Mouse (Mus musculus): Measurements from ENCODE around the gene Ttc39a. TPM values are rescaled to one million over a fixed set of nuclear protein-coding genes. Genes with fewer than 3 reads are reported as not detected.

The Ttc39a gene
- total RNA-seq, 1 experiment from 2014 or later: 0.46 TPM

- no peak for ATAC-seq (replicated peaks; ENCODE audit: low read depth, poor library complexity, severe bottlenecking)
These were observed 13.1 kb downstream of the Ttc39a start for GRCm38 (mm10) chr4:109419563-109419962.

DNA sequence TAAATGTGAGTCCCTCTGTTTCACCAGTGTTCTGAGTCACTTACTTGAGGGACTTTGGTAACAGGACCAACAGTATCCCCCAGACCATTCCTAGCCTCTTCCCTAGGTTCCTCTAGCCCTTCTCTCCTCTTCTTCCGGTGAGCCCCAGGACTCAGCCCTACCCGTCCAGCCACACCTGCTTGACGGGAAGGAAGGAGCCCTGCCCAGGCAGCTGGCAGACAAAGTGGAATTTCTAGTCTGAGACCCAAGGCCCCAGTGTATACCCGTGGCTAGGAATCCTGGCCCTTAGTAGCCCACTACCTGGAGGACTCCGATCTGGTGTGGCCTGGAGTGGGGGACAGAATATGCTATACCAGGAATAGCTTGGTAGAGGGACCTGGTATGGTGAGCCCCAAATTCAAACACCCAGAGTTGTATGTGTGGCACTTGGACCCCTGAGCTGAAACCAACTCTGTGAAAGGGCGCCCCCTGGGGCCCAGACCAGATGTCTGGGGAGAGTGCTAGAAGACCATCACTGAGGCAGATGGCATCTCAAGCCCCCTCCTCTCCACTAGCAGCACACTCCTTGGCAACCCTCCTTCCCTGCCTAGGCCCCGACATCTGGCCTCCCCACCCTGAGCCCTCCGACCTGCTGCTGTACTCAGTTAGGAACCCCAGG lies 13.8 kb downstream of the Ttc39a start:
- ATAC-seq (replicated peaks; ENCODE audit: low read depth, poor library complexity, severe bottlenecking): peak; percentile 40; the same call in 1 of the 2 replicates

DNA sequence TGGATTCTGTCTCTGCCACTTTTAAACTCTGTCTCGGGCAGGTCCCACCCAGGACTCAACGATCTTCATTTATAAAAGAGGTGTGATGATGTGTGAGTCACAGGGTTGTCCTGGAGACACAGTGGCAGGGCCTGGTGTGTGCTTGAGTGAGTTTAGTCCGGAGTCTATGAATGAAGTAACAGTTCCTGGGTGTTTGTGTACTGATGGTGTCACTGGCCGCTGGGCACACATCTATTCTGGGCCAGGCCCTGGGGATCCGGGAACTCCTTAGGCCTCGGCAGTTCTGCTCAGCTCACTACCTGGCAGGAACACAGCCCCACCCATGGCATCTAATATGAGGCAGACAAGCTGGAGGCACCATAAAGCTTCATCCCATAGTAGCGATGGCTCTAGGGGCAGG lies 15.2 kb downstream of the Ttc39a start:
- ATAC-seq (replicated peaks; ENCODE audit: low read depth, poor library complexity, severe bottlenecking): no peak

GRCm38 (mm10) chr4:109422436-109422835 lies 16.0 kb downstream of the Ttc39a start:
- ATAC-seq (replicated peaks; ENCODE audit: low read depth, poor library complexity, severe bottlenecking): no peak

DNA sequence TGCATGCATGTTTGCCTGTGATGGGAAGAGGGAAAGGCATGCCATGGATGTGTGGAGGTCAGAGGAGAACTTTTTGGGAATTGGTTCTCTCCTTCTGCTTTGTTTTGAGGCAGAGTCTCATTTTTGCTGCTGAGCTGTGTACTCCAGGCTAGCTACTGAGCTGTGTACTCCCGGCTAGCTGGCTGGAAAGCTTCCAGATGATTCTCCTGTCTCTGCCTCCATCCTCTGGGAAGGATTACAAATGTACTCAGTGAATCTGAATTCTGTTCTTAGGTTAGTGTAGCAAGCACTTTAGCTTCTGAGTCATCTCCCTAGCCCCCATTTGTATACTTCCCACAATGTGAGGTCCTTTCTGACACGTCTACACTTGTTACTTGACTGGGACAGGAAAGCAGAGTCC lies 17.0 kb downstream of the Ttc39a start:
- no peak for ATAC-seq (replicated peaks; ENCODE audit: low read depth, poor library complexity, severe bottlenecking)

DNA sequence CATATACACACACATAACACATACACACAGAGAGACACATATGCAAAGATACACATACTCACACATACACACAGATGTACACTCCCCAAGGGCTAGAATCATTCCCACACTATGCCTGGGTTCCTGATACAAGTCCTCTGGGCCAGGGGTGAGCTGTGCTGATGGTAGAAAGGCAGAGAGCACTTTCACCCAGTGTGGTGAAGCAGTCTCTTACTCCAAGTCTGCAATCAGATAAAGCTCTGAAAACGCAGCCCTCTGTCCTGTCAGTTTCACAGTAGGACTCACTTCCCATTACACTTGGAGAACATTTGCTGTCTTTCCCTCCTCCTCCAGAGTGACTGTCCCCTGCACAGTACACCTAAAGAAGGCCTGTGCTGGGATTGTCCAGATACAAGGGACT lies 20.6 kb downstream of the Ttc39a start:
- ATAC-seq (replicated peaks; ENCODE audit: low read depth, poor library complexity, severe bottlenecking): no peak

DNA sequence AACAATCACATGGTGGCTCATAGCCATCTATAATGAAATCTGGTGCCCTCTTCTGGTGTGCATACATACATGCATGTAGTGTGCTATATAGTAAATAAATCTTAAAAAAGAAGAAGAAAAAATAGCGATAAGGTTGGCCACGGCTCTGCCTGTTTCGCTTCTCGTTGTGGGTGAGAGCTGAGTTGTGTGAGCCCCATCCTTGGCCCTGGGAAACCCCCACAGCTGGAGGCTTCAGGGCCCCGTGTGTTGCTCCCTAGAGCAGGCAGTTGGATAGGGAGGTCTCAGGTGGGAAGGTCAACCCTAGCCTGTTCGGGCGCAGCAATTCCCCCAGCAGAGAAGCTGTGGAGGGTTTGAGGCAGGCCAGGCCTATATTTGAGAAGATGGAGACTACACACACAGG lies 23.8 kb downstream of the Ttc39a start:
- ATAC-seq (replicated peaks; ENCODE audit: low read depth, poor library complexity, severe bottlenecking): no peak

DNA sequence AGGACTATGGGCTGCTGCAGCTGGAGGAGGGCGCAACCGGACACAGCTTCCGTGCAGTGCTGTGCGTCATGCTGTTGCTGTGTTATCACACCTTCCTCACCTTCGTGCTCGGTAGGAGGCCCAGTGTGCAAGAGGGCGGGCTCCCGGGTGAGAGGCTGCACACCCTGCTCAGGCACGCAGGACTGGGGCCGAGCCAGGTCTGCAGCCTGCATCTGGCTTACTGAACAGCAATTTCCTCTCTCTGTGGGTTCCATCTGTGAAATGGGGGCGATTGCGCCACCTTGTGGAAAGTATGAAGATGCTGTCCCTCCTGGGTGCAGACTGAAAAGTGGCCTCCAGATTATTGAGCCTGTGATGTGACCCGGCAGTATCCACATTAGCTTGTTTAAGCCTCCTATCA lies 24.4 kb downstream of the Ttc39a start:
- ATAC-seq (replicated peaks; ENCODE audit: low read depth, poor library complexity, severe bottlenecking): peak; percentile 51

GRCm38 (mm10) chr4:109432668-109433375 lies 26.4 kb downstream of the Ttc39a start:
- ATAC-seq (replicated peaks; ENCODE audit: low read depth, poor library complexity, severe bottlenecking): no peak

- no peak for ATAC-seq (replicated peaks; ENCODE audit: low read depth, poor library complexity, severe bottlenecking)
These were observed 27.2 kb downstream of the Ttc39a start for GRCm38 (mm10) chr4:109433641-109434040.

DNA sequence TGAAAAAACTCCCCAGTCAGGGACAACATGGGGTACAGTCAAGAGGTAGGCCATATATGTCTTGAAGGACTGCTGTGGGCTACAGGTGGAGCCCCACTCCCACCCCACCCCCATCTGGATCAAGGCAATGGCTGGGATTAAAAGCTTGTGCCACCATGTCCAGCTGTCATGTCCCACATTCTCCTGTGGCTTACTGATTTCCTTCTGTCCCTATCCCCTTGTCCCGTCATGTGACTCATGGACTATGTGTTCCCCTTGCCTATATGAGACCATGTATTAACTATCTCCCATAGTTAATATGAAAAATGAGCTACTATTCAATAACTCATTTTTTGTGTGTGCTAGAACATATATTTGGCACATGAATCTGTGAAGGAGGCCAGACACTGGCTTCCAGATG lies 27.8 kb downstream of the Ttc39a start:
- ATAC-seq (replicated peaks; ENCODE audit: low read depth, poor library complexity, severe bottlenecking): no peak

GRCm38 (mm10) chr4:109437913-109438878 lies 31.8 kb downstream of the Ttc39a start:
- peak; percentile 68 for ATAC-seq (replicated peaks; ENCODE audit: low read depth, poor library complexity, severe bottlenecking)

DNA sequence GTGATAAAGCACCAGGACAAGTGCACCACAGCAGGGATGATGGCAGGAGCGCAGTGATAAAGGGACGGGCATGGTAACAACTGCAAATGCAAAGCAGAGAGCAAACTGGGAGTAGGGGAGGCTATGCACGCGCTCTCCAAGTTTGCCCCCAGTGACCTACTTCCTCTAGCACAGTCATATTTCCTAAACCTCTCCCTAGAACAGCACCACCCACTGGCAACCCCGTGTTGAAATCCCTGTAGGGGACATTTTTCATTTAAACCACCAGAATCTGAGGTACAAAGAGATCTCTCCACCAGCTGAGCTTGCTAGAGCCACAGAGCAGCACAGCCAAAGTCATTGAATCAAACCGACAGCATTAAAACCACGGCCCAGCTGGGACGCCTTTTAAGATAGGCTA lies 32.7 kb downstream of the Ttc39a start:
- ATAC-seq (replicated peaks; ENCODE audit: low read depth, poor library complexity, severe bottlenecking): peak; percentile 20

DNA sequence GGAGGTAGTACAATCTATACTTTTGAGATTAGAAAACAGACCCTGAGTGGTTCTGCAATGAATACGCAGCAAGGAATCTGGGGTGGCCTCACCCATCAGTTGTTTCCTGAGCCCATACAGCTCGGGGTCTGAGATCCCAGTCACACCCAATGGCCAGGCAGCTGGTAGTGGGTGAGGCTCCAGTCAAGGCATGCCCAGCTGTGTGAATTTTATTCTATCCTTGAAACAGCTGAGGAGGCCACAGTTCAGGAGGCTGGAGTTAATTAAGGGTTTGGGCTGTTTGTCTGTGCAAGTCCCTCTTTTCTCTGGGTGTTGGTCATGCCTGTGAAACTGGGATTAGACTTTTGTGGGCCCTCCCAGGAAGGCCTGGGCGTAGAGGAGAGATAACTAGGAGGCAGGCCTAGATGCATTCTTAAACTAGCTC lies 33.4 kb downstream of the Ttc39a start:
- ATAC-seq (replicated peaks; ENCODE audit: low read depth, poor library complexity, severe bottlenecking): peak; percentile 54

GRCm38 (mm10) chr4:109440381-109440780 lies 34.0 kb downstream of the Ttc39a start:
- no peak for ATAC-seq (replicated peaks; ENCODE audit: low read depth, poor library complexity, severe bottlenecking)

GRCm38 (mm10) chr4:109441000-109441399 lies 34.6 kb downstream of the Ttc39a start:
- no peak for ATAC-seq (replicated peaks; ENCODE audit: low read depth, poor library complexity, severe bottlenecking)

DNA sequence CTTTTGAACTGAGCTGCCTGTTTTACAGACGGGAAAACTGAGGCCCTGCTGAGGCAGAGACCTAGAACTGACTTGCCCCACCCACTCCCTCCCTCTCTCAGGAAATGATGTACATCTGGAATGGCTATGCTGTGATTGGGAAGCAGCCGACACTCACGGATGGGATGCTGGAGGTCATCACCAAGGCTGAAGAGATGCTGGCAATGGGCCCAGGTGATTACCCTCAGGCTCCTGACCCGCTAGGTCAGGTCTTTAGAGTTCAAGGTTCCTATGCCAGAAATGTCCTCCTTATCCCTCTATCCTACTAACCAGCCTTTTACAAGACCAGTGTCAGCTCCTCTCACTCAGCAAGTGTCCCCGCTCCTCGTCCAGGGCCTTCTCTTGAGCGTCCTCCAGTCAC lies 35.7 kb downstream of the Ttc39a start:
- no peak for ATAC-seq (replicated peaks; ENCODE audit: low read depth, poor library complexity, severe bottlenecking)

DNA sequence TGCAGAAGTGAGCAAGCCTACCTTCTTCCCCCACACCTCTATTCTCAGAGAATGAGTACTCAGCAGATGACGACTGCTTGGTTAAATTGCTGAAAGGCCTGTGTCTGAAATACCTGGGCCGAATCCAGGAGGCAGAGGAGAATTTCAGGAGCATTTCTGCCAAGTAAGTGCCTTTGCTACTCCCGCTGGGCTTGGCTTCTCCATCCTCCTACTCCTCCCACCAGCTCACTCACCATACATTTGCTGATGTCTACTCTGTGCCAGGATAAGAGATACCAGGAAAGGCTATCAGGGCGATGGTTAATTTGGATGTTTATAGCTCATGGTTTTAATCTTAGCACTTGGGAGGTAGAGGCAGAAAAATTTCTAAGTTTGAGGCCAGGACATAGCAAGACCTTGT lies 36.2 kb downstream of the Ttc39a start:
- ATAC-seq (replicated peaks; ENCODE audit: low read depth, poor library complexity, severe bottlenecking): no peak

GRCm38 (mm10) chr4:109444471-109444870 lies 38.0 kb downstream of the Ttc39a start:
- ATAC-seq (replicated peaks; ENCODE audit: low read depth, poor library complexity, severe bottlenecking): no peak

- ATAC-seq (replicated peaks; ENCODE audit: low read depth, poor library complexity, severe bottlenecking): no peak
These were observed 38.5 kb downstream of the Ttc39a start for GRCm38 (mm10) chr4:109444951-109445350.

DNA sequence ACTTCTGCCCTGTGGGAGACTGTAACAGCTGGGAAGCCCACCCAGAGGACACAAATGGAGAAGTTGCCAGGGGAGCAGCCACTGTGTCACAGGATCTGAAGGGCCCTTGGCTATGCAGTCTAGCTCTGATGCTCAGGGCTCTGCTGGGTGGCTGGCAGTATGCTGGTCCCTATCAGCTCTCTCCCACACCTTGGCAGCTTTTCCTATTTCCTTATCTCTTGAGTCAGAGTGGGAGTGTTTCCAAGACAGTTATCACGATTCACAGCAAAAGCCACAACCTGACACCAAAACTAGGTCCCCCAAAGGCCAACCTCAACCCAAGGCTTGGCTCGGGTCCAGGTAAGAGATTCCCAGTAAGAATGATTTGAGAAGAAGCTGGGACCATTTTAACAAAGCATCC lies 39.0 kb downstream of the Ttc39a start:
- peak; percentile 90 for ATAC-seq (replicated peaks; ENCODE audit: low read depth, poor library complexity, severe bottlenecking)

All from common myeloid progenitor, adult 5-6 weeks (primary cell).